Mouse (Mus musculus): Measurements from ENCODE around the gene Hist1h2ba. TPM values are rescaled to one million over a fixed set of nuclear protein-coding genes. Genes with fewer than 3 reads are reported as not detected.

Gene Hist1h2ba
- polyA plus RNA-seq, 1 experiment from 2014 or later = not detected

Other genes with a start within 250 kb of the Hist1h2ba start
- gene Hist1h2bc, start 250.0 kb downstream of the Hist1h2ba start, polyA plus RNA-seq (2018) = 101 to 170 TPM (median 160 TPM) in 3 replicates
- gene Hist1h1t, start 238.3 kb downstream of the Hist1h2ba start, polyA plus RNA-seq (2018) = not detected in 3 replicates
- gene Hist1h4c, start 235.7 kb downstream of the Hist1h2ba start, polyA plus RNA-seq (2018) = 0.53 TPM in 1 of 3 replicates, not detected in the others
- gene Hfe, start 223.3 kb downstream of the Hist1h2ba start, polyA plus RNA-seq (2018) = 27.7 to 67.4 TPM (median 36.4 TPM) in 3 replicates
- 72.8 to 156 TPM (median 87.8 TPM) in 3 replicates for gene Hist1h1c, start 195.3 kb downstream of the Hist1h2ba start, polyA plus RNA-seq (2018)
- not detected in 3 replicates for gene Hist1h3c, start 188.6 kb downstream of the Hist1h2ba start, polyA plus RNA-seq (2018)
- not detected in 3 replicates for gene Hist1h2bb, start 187.4 kb downstream of the Hist1h2ba start, polyA plus RNA-seq (2018)
- not detected in 3 replicates for gene Hist1h2ab, start 183.0 kb downstream of the Hist1h2ba start, polyA plus RNA-seq (2018)
- not detected in 3 replicates for gene Hist1h3b, start 181.9 kb downstream of the Hist1h2ba start, polyA plus RNA-seq (2018)
- 0.99 TPM in 1 of 3 replicates, not detected in the others for gene Hist1h4b, start 177.1 kb downstream of the Hist1h2ba start, polyA plus RNA-seq (2018)
- gene Hist1h4a, start 172.9 kb downstream of the Hist1h2ba start, polyA plus RNA-seq (2018) = not detected in 3 replicates
- not detected in 3 replicates for gene Hist1h3a, start 171.8 kb downstream of the Hist1h2ba start, polyA plus RNA-seq (2018)
- gene Hist1h1a, start 170.5 kb downstream of the Hist1h2ba start, polyA plus RNA-seq (2018) = 0.43 TPM in 1 of 3 replicates, not detected in the others
- not detected in 3 replicates for gene Trim38, start 164.2 kb downstream of the Hist1h2ba start, polyA plus RNA-seq (2018)
- not detected in 3 replicates for gene Slc17a2, start 127.2 kb downstream of the Hist1h2ba start, polyA plus RNA-seq (2018)
- not detected in 3 replicates for gene Slc17a3, start 94.7 kb downstream of the Hist1h2ba start, polyA plus RNA-seq (2018)
- gene Slc17a1, start 66.4 kb downstream of the Hist1h2ba start, polyA plus RNA-seq (2018) = not detected in 3 replicates
- not detected in 3 replicates for gene Slc17a4, start 19.1 kb downstream of the Hist1h2ba start, polyA plus RNA-seq (2018)
- gene Hist1h2aa, start 306 bp upstream of the Hist1h2ba start, polyA plus RNA-seq (2018) = not detected in 3 replicates
- gene Scgn, start 57.1 kb upstream of the Hist1h2ba start, polyA plus RNA-seq (2018) = not detected in 3 replicates

All from macrophage (primary cell).